Mouse (Mus musculus): ENCODE measurements around the gene Zbtb38. TPM values are rescaled to one million over a fixed set of nuclear protein-coding genes. Genes with fewer than 3 reads are reported as not detected.

Gene Zbtb38
- total RNA-seq, 1 experiment from 2014 or later = 52.1 TPM

- peak; percentile 79 for DNase-seq
Measured at GRCm38 (mm10) chr9:96758749-96759597, 6.3 kb upstream of the Zbtb38 start.

- no peak for DNase-seq
Measured at GRCm38 (mm10) chr9:96756638-96757435, 4.2 kb upstream of the Zbtb38 start.

- no peak for DNase-seq
Measured at GRCm38 (mm10) chr9:96755761-96756160, 3.1 kb upstream of the Zbtb38 start.

- DNase-seq = no peak
Measured at GRCm38 (mm10) chr9:96754625-96754969, 2.0 kb upstream of the Zbtb38 start.

- no peak for DNase-seq
Measured at GRCm38 (mm10) chr9:96753921-96754624, 1.4 kb upstream of the Zbtb38 start.

GRCm38 (mm10) chr9:96753392-96753791 lies 761 bp upstream of the Zbtb38 start:
- DNase-seq = no peak

GRCm38 (mm10) chr9:96751821-96752602 lies 619 bp downstream of the Zbtb38 start:
- no peak for DNase-seq

- DNase-seq = no peak
Measured at GRCm38 (mm10) chr9:96750636-96751035, 2.0 kb downstream of the Zbtb38 start.

GRCm38 (mm10) chr9:96746527-96746926 lies 6.1 kb downstream of the Zbtb38 start:
- DNase-seq = no peak

- no peak for DNase-seq
Measured at GRCm38 (mm10) chr9:96744909-96745308, 7.7 kb downstream of the Zbtb38 start.

- DNase-seq = no peak
Measured at GRCm38 (mm10) chr9:96741365-96742085, 11.1 kb downstream of the Zbtb38 start.

- DNase-seq = no peak
Measured at GRCm38 (mm10) chr9:96740712-96741364, 11.8 kb downstream of the Zbtb38 start.

- no peak for DNase-seq
Measured at GRCm38 (mm10) chr9:96739808-96740711, 12.6 kb downstream of the Zbtb38 start.

- no peak for DNase-seq
Measured at GRCm38 (mm10) chr9:96738563-96739355, 13.9 kb downstream of the Zbtb38 start.

- no peak for DNase-seq
Measured at GRCm38 (mm10) chr9:96735946-96736345, 16.7 kb downstream of the Zbtb38 start.

GRCm38 (mm10) chr9:96733425-96733717 lies 19.3 kb downstream of the Zbtb38 start:
- no peak for DNase-seq

- no peak for DNase-seq
Measured at GRCm38 (mm10) chr9:96732644-96733424, 19.8 kb downstream of the Zbtb38 start.

- DNase-seq = no peak
Measured at GRCm38 (mm10) chr9:96731961-96732511, 20.6 kb downstream of the Zbtb38 start.
